Mouse (Mus musculus) lung, adult 2 months (tissue): ENCODE measurements around the gene Zswim3. TPM values are rescaled to one million over a fixed set of nuclear protein-coding genes. Genes with fewer than 3 reads are reported as not detected.

Source experiments
- DNase-seq: peaks from one replicate; pipeline ENCODE4 v3.0.0; 2022
- H3K4me1 ChIP-seq: fragments of 200-500 bp; 2 replicates; pipeline ENCODE4 v1.6.1; 2011; ENCODE audit warnings: low read length; ENCODE audit not compliant: control insufficient read depth, insufficient read depth
- H3K4me3 ChIP-seq: fragments of 200-500 bp; replicated peaks from 2 replicates; pipeline ENCODE3; 2011; ENCODE audit warnings: low read depth, mild to moderate bottlenecking, control low read depth, low read length; ENCODE audit errors: extremely low read depth
- CTCF ChIP-seq: fragments of 200-500 bp; IDR thresholded peaks from 2 replicates; pipeline ENCODE4 v1.5.1; 2011; ENCODE audit warnings: mild to moderate bottlenecking, low read length, control low read depth; ENCODE audit not compliant: insufficient read depth
- POLR2A ChIP-seq: fragments of 200-500 bp; IDR thresholded peaks from 2 replicates; pipeline ENCODE4 v1.6.1; 2011; ENCODE audit warnings: low read depth, mild to moderate bottlenecking, control low read depth, low read length, borderline replicate concordance; ENCODE audit errors: extremely low read depth
- WGBS: fragments of 180-500 bp; shearing (Covaris S2); methylation state at CpG from one replicate; pipeline ENCODE4 v1.1.7; 2018; 5-methylcytosine and 5-hydroxymethylcytosine counted together
- polyA plus RNA-seq: library from polyadenylated mRNA; depleted of rRNA; stranded (reverse); fragments of >200 nt; gene quantifications from 2 replicates; pipeline ENCODE4 v1.2.3, GENCODE M21; 2012

Gene Zswim3
- polyA plus RNA-seq, 1 experiment, result 3.8 TPM

- WGBS, result 1% methylated on average over 32 of the region's 32 CpGs
- peak; percentile 100 for DNase-seq
- Histone ChIP-seq H3K4me3 (peak within 1 kb of the TSS; percentile 93), H3K4me1 (no peaks in the 10 kb centered on the region; the same call in none of the 2 replicates)
- TF ChIP-seq CTCF, result no peak
- peak; percentile 83; the same call in 1 of the 2 replicates for TF ChIP-seq POLR2A
Measured at GRCm38 (mm10) chr2:164822636-164823165, 17.8 kb downstream of the Zswim3 start, which contains the start of gene Zswim1. TSS of gene Zswim1 (plus strand) at chr2:164822686.

- under 1% methylated on average over 10 of the region's 10 CpGs for WGBS
- H3K4me3 ChIP-seq, result peak overlapping the region; percentile 93
- no peak for DNase-seq
Measured at GRCm38 (mm10) chr2:164823181-164823585, 18.3 kb downstream of the Zswim3 start.

GRCm38 (mm10) chr2:164823969-164824368 lies 19.1 kb downstream of the Zswim3 start:
- no peak for TF ChIP-seq CTCF
- no peak for TF ChIP-seq POLR2A
- 87% methylated on average over 4 of the region's 4 CpGs for WGBS
- DNase-seq, result no peak
- Histone ChIP-seq H3K4me1 (no peaks in the 10 kb centered on the region; the same call in 1 of the 2 replicates), H3K4me3 (no peak overlapping the region)

More at GRCm38 (mm10) chr2:164823181-164823585, 18.3 kb downstream of the Zswim3 start:
- no peaks in the 10 kb centered on the region; the same call in 1 of the 2 replicates for H3K4me1 ChIP-seq
- TF ChIP-seq CTCF (no peak), POLR2A (no peak)

GRCm38 (mm10) chr2:164825521-164825920 lies 20.6 kb downstream of the Zswim3 start:
- no peak overlapping the region for H3K4me3 ChIP-seq
- no peak for TF ChIP-seq CTCF
- no peak for TF ChIP-seq POLR2A
- WGBS, result 94% methylated on average over 17 of the region's 17 CpGs
- no peaks in the 10 kb centered on the region; the same call in 1 of the 2 replicates for H3K4me1 ChIP-seq
- no peak for DNase-seq

GRCm38 (mm10) chr2:164827146-164827850 lies 22.4 kb downstream of the Zswim3 start:
- Histone ChIP-seq H3K4me3 (no peak overlapping the region), H3K4me1 (no peaks in the 10 kb centered on the region)
- 84% methylated on average over 16 of the region's 16 CpGs for WGBS
- DNase-seq, result no peak
- no peak for TF ChIP-seq POLR2A
- no peak for TF ChIP-seq CTCF

- no peak for DNase-seq
- Histone ChIP-seq H3K4me3 (no peak within 1 kb of the TSS), H3K4me1 (peaks cover 2% of the 10 kb centered on the region; the same call in 1 of the 2 replicates)
- WGBS, result 86% methylated on average over 6 of the region's 6 CpGs
- TF ChIP-seq POLR2A (no peak), CTCF (no peak)
Measured at GRCm38 (mm10) chr2:164828437-164828836, 23.5 kb downstream of the Zswim3 start, which contains the start of gene Spata25. TSS of gene Spata25 (minus strand) at chr2:164828537.

GRCm38 (mm10) chr2:164829090-164829489 lies 24.2 kb downstream of the Zswim3 start:
- TF ChIP-seq CTCF, result no peak
- DNase-seq, result no peak
- 90% methylated on average over 1 of the region's 1 CpGs for WGBS
- Histone ChIP-seq H3K4me3 (no peak overlapping the region), H3K4me1 (peaks cover 2% of the 10 kb centered on the region; the same call in 1 of the 2 replicates)

- peaks cover 9% of the 10 kb centered on the region for H3K4me1 ChIP-seq
- no peak for DNase-seq
- 86% methylated on average over 10 of the region's 10 CpGs for WGBS
- no peak overlapping the region for H3K4me3 ChIP-seq
- TF ChIP-seq CTCF (no peak), POLR2A (no peak)
Measured at GRCm38 (mm10) chr2:164831029-164831428, 26.1 kb downstream of the Zswim3 start.

GRCm38 (mm10) chr2:164832032-164832747 lies 27.3 kb downstream of the Zswim3 start:
- peak overlapping the region; percentile 75 for H3K4me3 ChIP-seq
- no peak; the same call in 1 of the 2 replicates for TF ChIP-seq POLR2A
- no peak for TF ChIP-seq CTCF
- no peak for DNase-seq
- H3K4me1 ChIP-seq, result peaks cover 9% of the 10 kb centered on the region
- 56% methylated on average over 16 of the region's 16 CpGs for WGBS
